Mouse (Mus musculus): ENCODE measurements around the gene Card10.

Card10 gene

DNA sequence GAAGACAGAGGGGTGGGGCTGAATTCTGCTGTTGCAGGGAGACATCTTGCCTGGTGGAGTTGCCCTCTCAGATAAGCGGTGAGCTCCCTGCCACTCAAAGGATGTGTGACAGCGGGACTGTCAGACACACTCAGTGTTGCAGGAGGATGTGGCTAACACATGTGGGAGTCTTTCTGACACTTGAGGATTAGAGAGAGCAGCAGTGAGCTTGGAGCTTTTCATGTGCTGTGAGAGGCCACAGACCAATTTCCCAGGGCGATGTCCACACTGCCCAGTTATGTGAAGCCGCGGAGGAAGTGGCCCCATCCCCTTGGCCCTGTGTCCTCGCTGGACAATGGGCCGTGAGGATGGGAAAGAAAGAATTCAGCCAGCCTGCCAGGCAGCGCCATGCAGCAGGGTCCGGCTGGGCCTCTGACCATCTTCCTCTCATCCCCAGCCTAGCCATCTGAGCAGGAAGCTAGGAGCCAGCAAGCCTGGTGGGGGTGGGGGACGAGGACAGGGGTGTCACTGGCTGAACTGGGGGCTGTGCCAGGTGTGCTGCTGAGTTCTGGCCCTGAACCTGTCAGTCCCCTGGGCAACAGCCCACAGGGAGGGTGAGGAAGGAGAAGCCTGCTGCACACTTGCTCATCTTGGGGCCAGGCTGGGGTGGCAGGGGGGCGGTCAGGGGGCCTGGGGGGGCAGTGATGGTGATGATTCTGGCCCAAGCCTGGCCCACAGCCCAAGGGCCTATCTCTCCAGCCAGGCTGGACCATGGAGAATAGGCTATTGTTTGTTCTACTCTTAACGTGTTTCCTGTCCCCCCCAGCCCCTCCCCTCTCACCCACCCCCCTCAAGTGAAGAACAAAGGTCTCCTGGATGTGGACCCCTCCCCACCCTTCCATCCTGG, 32.6 kb upstream of the Card10 start:
- DNase-seq (ENCODE audit: extremely low read depth, low read depth, low spot score) = no peak

- no peak for DNase-seq (ENCODE audit: extremely low read depth, low read depth, low spot score)
Observed at GRCm38 (mm10) chr15:78834233-78835005, 31.6 kb upstream of the Card10 start.

GRCm38 (mm10) chr15:78833582-78833981, 30.7 kb upstream of the Card10 start:
- no peak for DNase-seq (ENCODE audit: extremely low read depth, low read depth, low spot score)

DNA sequence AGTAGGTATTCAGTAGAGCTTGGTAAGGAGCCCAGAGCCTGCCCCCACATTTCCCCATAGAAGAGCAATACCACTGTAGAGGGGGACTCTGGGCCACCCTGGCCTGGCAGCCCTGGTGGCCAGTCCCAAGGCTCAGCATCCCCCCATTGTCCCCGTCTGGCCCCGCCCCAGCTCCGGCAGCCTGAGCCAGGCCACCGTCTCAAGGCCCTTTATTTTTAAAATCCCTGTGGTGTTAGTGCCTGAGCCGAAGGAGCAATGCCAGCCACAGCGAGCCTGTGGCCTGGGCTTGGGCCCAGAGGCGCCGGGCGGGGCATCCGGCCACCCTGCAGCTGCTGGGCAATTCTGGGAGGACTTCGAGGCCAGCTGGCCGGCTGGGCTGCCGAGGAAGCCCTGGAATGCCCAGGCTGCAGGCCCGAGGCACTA, 29.9 kb upstream of the Card10 start:
- DNase-seq (ENCODE audit: extremely low read depth, low read depth, low spot score) = no peak

DNA sequence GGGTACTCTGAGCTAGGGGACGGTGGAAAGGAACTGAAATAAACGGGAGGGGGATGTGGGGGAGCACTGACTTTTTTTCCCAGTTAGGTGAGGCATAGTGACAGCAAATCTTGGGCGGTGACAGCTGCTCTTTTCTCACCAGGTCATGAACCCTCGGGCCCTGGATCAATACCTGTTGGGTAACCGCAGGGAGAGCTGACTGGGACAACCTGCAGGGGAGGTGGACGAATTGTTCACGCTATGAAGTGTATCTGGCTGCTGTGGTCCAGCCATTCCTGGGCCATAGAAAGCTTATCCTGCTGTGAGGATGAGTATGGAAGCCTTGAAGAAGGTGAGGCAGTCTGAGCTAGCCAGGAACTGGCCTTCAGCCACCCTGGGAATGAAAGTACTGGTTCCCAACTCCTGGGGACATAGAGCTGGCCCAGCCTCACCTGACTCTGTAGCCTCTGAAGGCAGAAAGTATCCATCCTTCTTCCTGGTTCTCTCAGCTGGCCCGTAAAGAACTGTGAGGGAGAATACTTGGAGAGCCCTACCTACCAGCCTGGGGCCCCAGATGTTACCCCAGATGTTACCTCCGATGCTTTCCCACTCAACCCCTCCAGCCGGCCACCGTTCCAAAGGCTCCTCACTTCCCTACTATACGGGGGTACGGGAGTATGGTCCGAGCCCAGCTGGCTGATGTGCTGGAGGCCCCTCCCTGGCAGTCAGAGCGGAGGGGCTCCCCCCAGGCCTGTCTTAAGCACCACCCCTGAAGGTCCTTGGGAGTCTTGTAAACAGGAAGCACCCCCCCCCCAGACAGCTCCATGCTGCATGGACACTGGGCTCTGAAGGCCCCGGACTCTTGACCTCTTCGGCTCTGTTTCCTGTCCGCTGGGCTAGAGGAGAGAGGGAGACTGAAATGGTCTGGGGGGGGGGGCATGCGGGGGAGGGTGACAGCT, 29.1 kb upstream of the Card10 start:
- no peak for DNase-seq (ENCODE audit: extremely low read depth, low read depth, low spot score)

GRCm38 (mm10) chr15:78830742-78831719, 28.2 kb upstream of the Card10 start:
- DNase-seq (ENCODE audit: extremely low read depth, low read depth, low spot score) = no peak

- no peak for DNase-seq (ENCODE audit: extremely low read depth, low read depth, low spot score)
Observed at GRCm38 (mm10) chr15:78829636-78830035, 26.8 kb upstream of the Card10 start.

DNA sequence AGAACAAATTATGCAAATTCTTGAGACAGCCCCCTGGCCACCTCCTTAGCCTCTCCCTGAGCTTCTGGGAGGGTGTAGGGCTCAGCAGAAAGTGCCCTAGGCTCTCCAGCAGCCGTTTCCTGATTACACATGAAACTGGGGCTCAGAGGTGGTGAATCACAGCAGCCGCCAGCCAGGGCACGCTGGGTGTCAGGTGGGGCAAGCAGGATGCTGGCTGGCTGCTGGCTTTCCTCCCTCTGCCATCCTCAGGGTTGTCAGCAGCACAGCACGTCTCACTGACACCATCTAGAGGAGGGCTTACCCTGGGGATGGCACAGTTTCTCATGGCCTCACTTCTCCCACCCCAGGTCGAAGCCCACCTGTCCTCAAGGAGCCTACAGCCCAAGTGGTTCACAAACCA, 25.5 kb upstream of the Card10 start:
- DNase-seq (ENCODE audit: extremely low read depth, low read depth, low spot score) = no peak

DNA sequence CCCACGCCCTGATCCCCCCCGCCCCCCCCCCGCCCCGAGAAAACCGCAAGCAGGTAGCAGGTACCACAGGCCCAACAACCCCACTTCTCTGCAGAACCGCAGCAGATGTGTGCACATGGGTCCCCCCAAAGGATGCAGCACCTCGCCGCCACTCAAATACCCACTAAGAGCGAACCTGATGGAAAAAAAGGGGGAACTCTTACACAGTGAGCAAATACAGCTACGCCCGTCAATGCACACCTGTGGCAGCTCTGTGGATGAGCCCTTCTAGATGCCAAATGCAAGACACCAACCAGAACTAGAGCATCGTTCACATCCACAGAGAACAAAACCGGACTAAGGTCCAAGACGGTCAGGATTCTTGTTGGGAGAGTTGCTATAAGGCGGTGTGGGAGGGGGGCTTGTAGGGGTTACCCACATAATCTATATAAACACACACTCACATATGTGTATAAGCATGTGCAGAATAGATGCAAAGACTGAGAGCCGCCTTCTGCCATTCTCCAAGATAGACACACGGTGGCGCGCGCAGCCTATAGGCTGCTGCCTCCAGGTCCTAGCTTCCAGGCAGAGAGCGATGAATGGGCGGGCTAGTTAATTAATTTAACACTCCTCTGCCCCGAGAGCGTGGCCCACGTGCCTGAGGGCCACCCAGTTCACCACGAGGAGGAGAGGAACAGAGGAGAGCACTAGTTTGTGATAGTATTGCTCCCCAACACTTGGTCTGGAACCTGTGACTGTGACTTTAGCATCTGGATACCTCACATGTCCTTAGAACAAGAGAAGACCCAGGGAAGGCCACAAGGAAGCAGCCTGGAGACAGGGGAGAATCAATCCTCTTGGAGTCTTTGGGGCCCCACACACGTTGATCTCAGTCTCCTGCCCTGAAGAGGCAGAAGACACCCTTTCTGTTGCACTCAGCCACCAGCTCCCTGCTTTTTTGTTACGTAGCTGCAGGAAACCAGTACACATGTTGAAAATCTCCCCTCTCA, 23.7 kb upstream of the Card10 start:
- no peak for DNase-seq (ENCODE audit: extremely low read depth, low read depth, low spot score)

DNA sequence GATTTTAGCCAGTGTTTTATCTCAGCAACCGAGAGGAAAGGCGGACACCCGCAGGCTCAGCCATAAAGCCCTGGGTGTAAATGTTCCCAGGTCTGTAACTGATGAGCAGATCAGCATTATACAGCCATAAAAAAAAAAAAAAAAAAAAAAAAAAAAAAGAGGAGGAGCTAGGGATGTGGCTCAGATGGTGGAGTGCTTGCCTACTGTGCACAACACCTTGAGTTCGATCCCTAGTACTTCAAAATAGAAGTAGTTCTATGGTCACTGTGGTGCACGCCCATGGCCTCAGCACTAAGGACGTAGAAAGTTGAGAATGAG, 13.2 kb upstream of the Card10 start:
- DNase-seq (ENCODE audit: extremely low read depth, low read depth, low spot score) = no peak

GRCm38 (mm10) chr15:78815314-78816073, 12.7 kb upstream of the Card10 start:
- DNase-seq (ENCODE audit: extremely low read depth, low read depth, low spot score) = no peak

DNA sequence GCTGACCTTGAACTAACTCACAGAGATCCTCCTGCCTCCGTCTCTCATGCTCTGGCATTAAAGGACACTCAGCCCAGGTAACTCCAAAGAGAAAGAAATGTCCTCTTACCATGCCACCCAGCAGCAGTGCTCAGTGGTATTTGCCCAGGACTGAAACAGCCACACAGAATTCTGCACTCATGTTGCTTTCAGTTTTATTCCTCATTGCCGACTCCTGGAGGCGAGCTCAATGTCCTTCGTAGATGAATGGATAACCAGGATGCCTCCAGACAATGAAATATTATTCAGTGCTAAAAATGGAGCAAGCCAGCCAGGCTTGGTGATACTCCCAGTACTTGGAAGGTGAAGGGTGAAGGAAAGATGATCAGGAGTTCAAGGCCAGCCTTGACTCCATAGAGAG, 10.8 kb upstream of the Card10 start:
- DNase-seq (ENCODE audit: extremely low read depth, low read depth, low spot score) = no peak

DNA sequence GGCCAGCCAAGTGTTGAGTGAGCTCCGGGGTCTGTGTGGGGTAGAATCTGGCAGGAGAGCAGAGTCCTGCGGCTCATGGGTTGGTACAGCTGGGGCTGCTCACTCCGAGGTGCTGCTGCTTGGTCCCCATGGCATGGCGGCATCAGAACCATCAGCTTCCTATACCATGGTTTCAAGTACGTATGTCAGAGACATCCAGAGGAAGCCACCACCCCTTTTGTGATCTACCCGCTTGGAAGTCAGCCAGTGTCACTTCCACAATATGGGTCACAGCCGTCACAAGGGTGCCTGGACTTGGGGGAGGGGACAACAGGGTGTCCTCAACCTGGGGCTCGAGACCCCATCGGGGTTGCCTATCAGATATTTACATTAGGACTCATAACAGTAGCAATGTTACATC, 7.3 kb upstream of the Card10 start:
- no peak for DNase-seq (ENCODE audit: extremely low read depth, low read depth, low spot score)

DNA sequence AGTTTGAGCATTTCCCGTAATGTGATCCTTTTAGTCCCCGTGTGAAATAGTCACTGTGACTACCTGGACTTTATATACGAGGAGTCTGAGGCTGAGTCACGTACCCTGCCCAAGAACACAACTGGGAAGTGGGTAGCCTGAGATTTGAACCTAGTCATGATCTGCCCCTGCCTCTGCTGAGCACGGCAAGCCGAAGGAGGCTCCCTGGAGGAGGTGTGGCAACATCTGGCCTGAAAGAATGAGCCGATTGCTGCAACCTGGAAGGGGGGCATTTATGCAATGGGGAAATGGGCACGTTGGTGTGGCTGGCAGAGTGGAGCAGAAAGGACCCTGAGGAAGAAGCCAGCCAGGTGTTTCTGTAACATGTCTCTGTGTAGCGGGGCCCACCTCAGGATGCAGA, 6.9 kb upstream of the Card10 start:
- no peak for DNase-seq (ENCODE audit: extremely low read depth, low read depth, low spot score)

DNA sequence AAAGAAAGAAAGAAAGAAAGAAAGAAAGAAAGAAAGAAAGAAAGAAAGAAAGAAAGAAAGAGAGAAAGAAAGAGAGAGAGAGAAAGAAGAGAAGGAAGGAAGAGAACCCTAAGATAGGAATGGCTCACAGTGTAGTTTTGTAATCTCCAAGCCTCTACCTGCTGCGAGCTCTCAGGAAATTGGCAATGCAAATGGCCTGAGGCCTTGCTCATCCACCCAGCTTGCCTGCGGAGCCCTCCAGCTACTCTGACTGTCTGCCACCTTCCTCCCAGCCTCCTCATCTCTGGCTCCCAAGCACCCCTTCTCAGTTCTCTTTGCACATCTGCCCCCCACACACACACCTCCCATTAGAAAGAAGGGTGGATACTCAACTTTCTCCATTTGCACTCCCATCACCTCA, 6.1 kb upstream of the Card10 start:
- no peak for DNase-seq (ENCODE audit: extremely low read depth, low read depth, low spot score)

DNA sequence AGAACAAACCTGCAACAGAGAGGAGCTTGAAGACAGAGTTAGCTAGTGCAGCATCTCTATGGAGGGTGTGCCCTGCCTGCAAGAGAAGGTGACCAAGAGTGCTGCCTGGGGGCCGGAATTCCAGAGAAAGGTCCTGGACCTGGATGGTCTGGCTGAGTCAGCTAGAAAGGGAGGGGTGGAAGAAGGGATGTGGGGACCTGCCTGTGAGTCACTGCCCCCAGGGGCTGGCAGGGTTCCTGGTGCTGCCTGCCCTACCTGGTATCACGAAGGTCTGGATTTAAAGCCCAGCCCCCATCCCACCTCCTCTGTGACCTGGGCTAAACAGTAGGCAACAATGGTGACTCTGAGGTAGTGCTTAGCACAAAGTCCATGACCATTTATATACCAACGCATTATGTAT, 4.3 kb upstream of the Card10 start:
- no peak for DNase-seq (ENCODE audit: extremely low read depth, low read depth, low spot score)

GRCm38 (mm10) chr15:78806614-78807013, 3.8 kb upstream of the Card10 start:
- no peak for DNase-seq (ENCODE audit: extremely low read depth, low read depth, low spot score)

DNA sequence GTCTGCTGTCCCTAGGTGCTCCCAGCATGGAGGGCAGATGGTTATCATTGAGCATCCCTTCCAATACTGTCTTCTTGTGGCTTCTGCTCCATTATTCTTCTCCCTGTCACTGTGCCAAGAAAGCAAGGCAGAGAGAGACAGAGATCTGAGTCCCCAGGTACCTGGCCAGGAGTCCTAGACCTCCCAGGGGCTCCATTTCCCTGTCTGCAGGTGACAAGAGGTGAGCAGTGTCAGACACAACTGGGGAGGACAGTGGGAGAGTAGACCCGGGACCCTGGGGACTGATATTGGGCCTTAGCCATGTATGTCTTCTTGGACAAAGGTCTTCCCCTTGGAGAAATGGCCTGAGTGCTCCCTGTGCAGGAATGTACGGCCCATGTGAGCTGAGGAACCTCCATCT, 2.5 kb upstream of the Card10 start:
- DNase-seq (ENCODE audit: extremely low read depth, low read depth, low spot score) = no peak
